Mouse (Mus musculus) embryonic fibroblast, embryonic 13.5 days (primary cell): Measurements from ENCODE around the gene Ghsr. TPM values are rescaled to one million over a fixed set of nuclear protein-coding genes. Genes with fewer than 3 reads are reported as not detected.
"Not testable (repeated sequence)": the region's sequence is repeated elsewhere in the genome, so short reads cannot be mapped to it uniquely, and the experiment has no call there.

ENCODE experiments used
- H3K27ac ChIP-seq: 2 replicates; pipeline ENCODE4 v1.5.1; 2012; ENCODE audit warnings: low read length, control low read depth, inconsistent platforms; ENCODE audit not compliant: insufficient read depth
- H3K4me1 ChIP-seq: 2 replicates; pipeline ENCODE4 v1.6.1; 2011; ENCODE audit warnings: low read length; ENCODE audit not compliant: control insufficient read depth, insufficient read depth
- H3K4me3 ChIP-seq: 2 replicates; pipeline ENCODE4 v1.5.1; 2011; ENCODE audit warnings: mild to moderate bottlenecking, control low read depth, low read length; ENCODE audit not compliant: insufficient read depth
- CTCF ChIP-seq: IDR thresholded peaks from 2 replicates; pipeline ENCODE4 v1.5.1; 2011; ENCODE audit warnings: mild to moderate bottlenecking, control low read depth, low read length, moderate library complexity, borderline replicate concordance; ENCODE audit not compliant: insufficient read depth
- POLR2A ChIP-seq: IDR thresholded peaks from 2 replicates; pipeline ENCODE4 v1.6.1; 2011; ENCODE audit warnings: low read depth, mild to moderate bottlenecking, control low read depth, low read length, moderate library complexity
- polyA plus RNA-seq: library from polyadenylated mRNA; stranded (reverse); fragments of >200 nt; gene quantifications from 2 replicates; pipeline ENCODE4 v1.2.4, GENCODE M21; 2011; ENCODE audit warnings: low read depth; ENCODE audit not compliant: missing spikeins, insufficient read length

Gene Ghsr
- polyA plus RNA-seq, 1 experiment = not detected

DNA sequence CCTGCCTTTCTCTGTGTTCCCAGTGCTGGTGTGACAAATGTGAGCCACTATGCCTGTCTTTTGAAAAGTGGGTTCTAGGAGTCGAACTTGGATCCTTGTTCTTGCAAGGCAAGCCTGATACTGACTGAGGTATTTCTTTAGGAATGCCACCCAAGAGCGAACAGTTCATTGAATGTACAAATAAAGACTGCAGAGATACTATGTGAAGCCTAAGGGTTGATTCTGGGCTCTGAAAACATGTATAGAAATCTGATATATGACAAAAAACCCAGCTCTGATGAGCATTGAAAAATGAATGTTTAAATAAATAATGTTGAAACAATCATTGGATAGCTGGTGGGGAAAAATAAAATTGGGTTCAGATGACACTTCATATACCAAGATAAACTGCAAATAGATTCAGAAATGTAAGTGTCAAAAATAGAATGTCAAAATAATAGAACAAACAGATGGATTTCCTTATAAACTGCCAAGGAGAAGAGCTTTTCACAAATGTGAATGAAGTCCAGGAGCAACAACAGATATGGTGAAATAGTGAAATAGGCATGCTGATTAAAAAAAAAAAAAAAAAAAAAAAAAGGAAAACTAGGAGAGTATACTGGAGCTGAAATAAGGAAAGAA, 11.9 kb upstream of the Ghsr start:
- Histone ChIP-seq H3K27ac (no peak overlapping the region), H3K4me3 (no peak overlapping the region), H3K4me1 (no peaks in the 10 kb centered on the region)
- TF ChIP-seq CTCF (no peak), POLR2A (no peak)

DNA sequence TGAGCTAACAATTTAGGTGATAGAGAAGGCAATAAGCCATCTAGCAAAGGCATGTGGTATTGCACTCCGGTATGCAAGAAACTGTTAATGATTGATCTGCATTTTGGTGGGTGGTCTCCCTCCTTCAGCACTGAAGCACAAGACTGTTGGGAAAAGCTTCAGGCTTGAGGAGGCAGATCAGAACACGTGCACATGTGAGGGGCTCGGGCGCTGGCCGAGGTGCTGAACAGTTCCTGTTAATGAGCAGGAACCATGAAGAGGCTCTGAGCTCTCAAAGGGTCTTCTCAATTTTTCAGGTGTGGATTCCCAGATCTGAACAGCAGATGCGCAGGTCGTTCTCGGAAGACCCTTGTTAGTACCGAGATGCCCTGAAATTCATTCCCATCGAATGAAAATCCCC, 1.0 kb upstream of the Ghsr start:
- H3K4me3 ChIP-seq = no peak overlapping the region
- H3K27ac ChIP-seq = no peak overlapping the region
- TF ChIP-seq POLR2A (no peak), CTCF (no peak)
- H3K4me1 ChIP-seq = no peaks in the 10 kb centered on the region

GRCm38 (mm10) chr3:27370582-27371275, 422 bp upstream of the Ghsr start:
- TF ChIP-seq CTCF (no peak), POLR2A (no peak)
- H3K4me3 ChIP-seq = no peak overlapping the region
- no peak overlapping the region for H3K27ac ChIP-seq
- no peaks in the 10 kb centered on the region for H3K4me1 ChIP-seq

GRCm38 (mm10) chr3:27371725-27372650, 837 bp downstream of the Ghsr start:
- TF ChIP-seq POLR2A (no peak), CTCF (no peak)
- H3K4me1 ChIP-seq = no peaks in the 10 kb centered on the region
- H3K27ac ChIP-seq = no peak overlapping the region
- H3K4me3 ChIP-seq = no peak overlapping the region

DNA sequence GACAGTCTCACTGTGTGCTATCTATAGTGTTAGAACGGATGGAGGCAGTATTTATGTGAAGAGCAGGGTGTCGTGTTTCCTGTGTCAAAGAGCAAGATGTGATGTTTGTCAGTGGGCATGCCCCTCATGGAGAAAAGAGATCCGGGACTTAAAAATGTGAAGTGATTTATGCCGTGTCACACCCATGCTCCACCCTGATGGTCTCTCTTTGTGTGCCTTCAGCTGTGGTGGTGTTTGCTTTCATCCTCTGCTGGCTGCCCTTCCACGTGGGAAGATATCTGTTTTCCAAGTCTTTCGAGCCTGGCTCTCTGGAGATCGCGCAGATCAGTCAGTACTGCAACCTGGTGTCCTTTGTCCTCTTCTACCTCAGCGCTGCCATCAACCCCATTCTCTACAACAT, 3.2 kb downstream of the Ghsr start:
- TF ChIP-seq CTCF (no peak), POLR2A (no peak)
- Histone ChIP-seq H3K4me3 (no peak overlapping the region), H3K4me1 (no peaks in the 10 kb centered on the region), H3K27ac (no peak overlapping the region)

DNA sequence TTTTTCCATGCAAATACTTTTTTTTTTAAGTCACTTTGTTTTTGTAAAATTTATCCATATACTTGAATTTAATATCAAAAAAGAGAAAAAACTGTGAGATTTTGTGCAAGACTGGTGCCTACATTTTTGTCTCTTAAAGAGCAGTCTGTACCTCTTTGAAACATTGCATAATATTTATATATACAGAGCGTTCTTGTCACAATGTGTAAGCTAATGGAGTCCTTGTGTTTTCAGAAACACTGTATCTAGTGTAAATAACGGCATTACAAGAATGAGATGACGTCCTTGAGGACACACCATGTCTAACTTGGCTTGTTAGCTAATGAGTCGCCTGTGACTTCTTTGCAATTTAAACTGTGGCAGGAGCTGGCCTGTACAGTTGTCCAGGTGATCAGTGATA, 6.8 kb downstream of the Ghsr start:
- Histone ChIP-seq H3K27ac (no peak overlapping the region), H3K4me1 (no peaks in the 10 kb centered on the region), H3K4me3 (no peak overlapping the region)
- TF ChIP-seq POLR2A (no peak), CTCF (no peak)

- Histone ChIP-seq H3K27ac (no peak overlapping the region), H3K4me3 (no peak overlapping the region), H3K4me1 (no peaks in the 10 kb centered on the region)
- TF ChIP-seq CTCF (no peak), POLR2A (no peak)
These were observed 13.7 kb downstream of the Ghsr start for GRCm38 (mm10) chr3:27384836-27385235.

GRCm38 (mm10) chr3:27389923-27390322, 18.8 kb downstream of the Ghsr start:
- H3K4me1 ChIP-seq = no peaks in the 10 kb centered on the region
- H3K4me3 ChIP-seq = no peak overlapping the region
- no peak for TF ChIP-seq POLR2A
- no peak for TF ChIP-seq CTCF
- H3K27ac ChIP-seq = no peak overlapping the region

GRCm38 (mm10) chr3:27400996-27401395, 29.8 kb downstream of the Ghsr start:
- H3K4me3 ChIP-seq, H3K27ac ChIP-seq, H3K4me1 ChIP-seq: not testable (repeated sequence)

- Histone ChIP-seq H3K4me3 (no peak overlapping the region), H3K4me1 (no peaks in the 10 kb centered on the region), H3K27ac (no peak overlapping the region)
- TF ChIP-seq POLR2A (no peak), CTCF (no peak)
These were observed 35.3 kb downstream of the Ghsr start for GRCm38 (mm10) chr3:27406440-27406839.
